Mouse (Mus musculus): ENCODE data around the gene Myh7b. TPM values are rescaled to one million over a fixed set of nuclear protein-coding genes. Genes with fewer than 3 reads are reported as not detected.

Myh7b gene
- total RNA-seq, 2 experiments from 2014 or later: 8.8 to 11.1 TPM

DNA sequence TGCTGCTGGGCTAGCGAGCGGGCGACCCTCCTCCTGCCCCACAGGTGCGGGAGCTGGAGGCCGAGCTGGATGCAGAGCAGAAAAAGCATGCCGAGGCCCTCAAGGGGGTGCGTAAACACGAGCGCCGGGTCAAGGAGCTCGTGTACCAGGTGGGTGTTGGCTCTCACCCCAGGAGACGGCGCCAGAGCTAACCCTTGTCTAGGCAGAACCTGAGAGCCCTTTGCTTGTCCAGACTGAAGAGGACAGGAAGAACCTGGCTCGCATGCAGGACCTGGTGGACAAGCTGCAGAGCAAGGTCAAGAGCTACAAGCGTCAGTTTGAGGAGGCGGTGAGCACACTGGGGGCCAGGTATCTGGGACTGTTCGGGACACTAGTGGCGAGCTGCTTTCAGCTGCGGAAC is 22.1 kb downstream of the Myh7b start:
- DNase-seq (ENCODE audit: low spot score in 2 of 2): no peak

- DNase-seq (ENCODE audit: low spot score in 2 of 2): no peak
These were observed 22.7 kb downstream of the Myh7b start for GRCm38 (mm10) chr2:155633731-155634130.

DNA sequence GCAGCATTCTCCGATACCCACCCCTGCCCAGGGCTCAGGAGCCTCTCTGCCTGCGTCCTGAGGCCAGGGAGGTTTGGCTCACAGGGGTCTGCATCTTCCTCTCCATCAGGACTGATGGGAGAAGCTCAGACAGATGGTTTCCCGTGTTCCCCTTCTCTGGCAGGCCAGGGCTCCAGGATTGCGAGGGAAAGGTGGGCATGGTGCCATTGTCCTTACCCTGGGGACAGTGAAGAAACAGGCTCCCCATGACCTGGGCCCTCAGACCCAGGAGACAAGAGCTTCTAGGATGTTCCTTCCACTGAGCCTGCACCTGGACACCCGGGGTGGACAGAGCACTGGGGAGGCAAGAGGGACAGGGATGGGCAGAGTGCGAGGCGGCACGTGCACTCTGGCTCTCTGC is 23.6 kb downstream of the Myh7b start:
- DNase-seq (ENCODE audit: low spot score in 2 of 2): no peak

DNA sequence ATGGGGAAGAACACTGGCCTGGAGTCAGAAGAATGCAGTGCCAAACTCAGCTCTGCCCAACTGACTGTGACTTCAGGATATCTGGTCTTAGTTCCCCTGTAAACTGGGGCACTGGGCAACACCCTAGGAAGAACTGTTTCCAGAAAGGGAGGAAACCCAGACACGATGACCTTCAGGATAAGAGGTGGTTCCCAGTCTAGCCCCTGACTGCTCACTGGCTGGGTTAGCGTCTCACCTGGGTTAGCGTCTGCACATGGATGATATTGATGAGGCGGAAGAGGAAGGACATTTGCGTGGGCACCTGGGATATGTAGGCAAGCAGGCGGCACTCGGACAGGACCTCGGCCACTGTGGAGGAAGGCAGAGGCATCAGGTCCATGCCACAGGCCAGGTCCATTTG is 24.9 kb downstream of the Myh7b start:
- DNase-seq (ENCODE audit: low spot score in 2 of 2): no peak

DNA sequence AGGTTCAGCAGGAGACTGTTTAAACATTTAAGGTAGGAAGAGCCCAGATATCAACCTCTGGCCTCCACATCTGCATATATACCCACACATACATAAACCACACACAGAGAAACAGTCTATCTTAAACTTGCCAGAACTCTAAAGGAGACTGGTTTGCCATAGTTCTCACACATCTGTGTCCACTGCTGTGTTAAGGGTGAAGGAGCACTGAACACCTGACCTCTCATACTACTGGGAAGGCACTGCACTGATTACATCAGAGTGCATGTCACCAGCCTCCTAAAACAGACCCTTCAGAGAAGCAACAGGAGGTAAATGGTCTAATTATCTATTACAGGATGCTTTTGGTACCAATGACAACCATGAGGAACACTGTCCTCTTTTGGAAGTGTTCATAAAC is 25.9 kb downstream of the Myh7b start:
- no peak for DNase-seq (ENCODE audit: low spot score in 2 of 2)

DNA sequence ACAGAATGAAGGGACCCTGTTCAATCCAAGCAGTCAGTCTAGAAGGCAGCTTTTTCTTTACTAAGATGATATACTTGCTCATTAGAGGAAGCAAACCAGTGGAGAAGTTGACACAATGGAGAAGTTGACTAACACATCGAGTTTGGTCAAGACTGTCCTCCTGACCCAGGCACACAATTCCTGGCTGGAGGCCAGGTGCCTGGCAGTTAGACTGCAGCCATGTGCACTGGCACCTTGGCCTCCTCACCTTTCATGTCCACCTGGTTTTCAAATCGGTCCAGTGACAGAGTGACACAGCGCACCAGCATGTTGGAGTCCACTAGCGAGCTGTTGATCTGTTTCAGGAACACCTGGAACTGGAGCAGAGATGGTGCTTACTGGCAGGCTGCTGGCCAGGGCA is 26.4 kb downstream of the Myh7b start:
- no peak for DNase-seq (ENCODE audit: low spot score in 2 of 2)

DNA sequence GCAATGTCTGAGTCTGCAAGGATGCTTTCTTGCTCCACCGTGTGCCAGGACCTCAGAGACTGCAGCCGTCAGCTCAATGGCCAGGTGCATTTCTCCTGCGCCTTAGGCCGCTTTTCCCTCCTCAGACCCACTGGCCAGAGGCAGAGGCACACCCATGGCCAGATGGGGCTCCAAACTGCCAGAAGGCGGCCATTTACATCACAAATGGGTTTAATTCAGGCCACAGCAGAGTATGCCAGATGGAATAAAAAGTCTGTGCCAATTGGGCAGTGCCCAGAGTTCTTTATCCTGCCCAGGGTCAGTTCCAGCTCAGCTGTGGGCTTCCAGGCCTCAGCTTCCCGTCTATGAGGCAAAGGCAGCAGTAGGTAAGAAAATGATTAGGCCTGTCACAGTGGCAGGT is 29.6 kb downstream of the Myh7b start:
- DNase-seq (ENCODE audit: low spot score in 2 of 2): no peak

GRCm38 (mm10) chr2:155641540-155642472 is 30.8 kb downstream of the Myh7b start:
- no peak for DNase-seq (ENCODE audit: low spot score in 2 of 2)

GRCm38 (mm10) chr2:155645746-155646145 is 34.7 kb downstream of the Myh7b start:
- DNase-seq (ENCODE audit: low spot score in 2 of 2): no peak

GRCm38 (mm10) chr2:155652618-155653017 is 41.6 kb downstream of the Myh7b start:
- no peak for DNase-seq (ENCODE audit: low spot score in 2 of 2)

- no peak for DNase-seq (ENCODE audit: low spot score in 2 of 2)
These were observed 44.9 kb downstream of the Myh7b start for GRCm38 (mm10) chr2:155655759-155656372.

- no peak for DNase-seq (ENCODE audit: low spot score in 2 of 2)
These were observed 51.4 kb downstream of the Myh7b start for GRCm38 (mm10) chr2:155662390-155662789.

GRCm38 (mm10) chr2:155663097-155663496 is 52.1 kb downstream of the Myh7b start:
- DNase-seq (ENCODE audit: low spot score in 2 of 2): peak in 1 of 2 experiments; percentile 37

DNA sequence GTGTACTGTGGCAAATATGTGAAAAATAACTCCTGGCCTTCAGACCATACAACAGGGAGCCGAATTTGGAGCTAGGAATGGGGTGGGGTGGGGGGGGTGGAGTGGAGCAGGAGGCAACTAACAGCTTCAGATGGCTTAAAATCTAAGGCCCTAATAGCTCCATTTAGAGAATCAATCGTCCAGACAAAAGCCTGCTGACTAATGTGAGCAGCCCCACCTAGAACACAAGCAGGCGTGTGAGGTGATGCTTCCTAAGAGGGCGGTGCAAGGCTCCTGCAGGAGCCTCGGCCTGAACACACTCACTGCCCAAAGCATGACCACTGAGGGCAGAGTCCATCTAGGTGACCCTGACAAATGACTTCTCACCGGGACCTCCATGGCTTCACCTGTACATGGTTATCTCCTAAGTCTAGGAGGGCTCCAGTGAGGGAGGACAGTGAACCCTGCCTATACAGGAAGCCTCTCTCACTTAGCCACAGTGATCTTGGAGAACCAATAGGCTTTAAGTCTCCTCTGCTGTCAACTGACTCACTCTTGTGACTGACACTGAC is 53.0 kb downstream of the Myh7b start:
- DNase-seq (ENCODE audit: low spot score in 2 of 2): no peak

GRCm38 (mm10) chr2:155667881-155668280 is 56.9 kb downstream of the Myh7b start:
- DNase-seq (ENCODE audit: low spot score in 2 of 2): no peak

- peak in 1 of 2 experiments; percentile 26 for DNase-seq (ENCODE audit: low spot score in 2 of 2)
These were observed 57.4 kb downstream of the Myh7b start for GRCm38 (mm10) chr2:155668461-155668860.

GRCm38 (mm10) chr2:155671236-155671635 is 60.2 kb downstream of the Myh7b start:
- peak in 1 of 2 experiments; percentile 12 for DNase-seq (ENCODE audit: low spot score in 2 of 2)

- peak; percentile 35 to 68 for DNase-seq (ENCODE audit: low spot score in 2 of 2)
These were observed 62.5 kb downstream of the Myh7b start for GRCm38 (mm10) chr2:155673546-155673945.

GRCm38 (mm10) chr2:155675118-155675517 is 64.1 kb downstream of the Myh7b start:
- no peak for DNase-seq (ENCODE audit: low spot score in 2 of 2)

DNA sequence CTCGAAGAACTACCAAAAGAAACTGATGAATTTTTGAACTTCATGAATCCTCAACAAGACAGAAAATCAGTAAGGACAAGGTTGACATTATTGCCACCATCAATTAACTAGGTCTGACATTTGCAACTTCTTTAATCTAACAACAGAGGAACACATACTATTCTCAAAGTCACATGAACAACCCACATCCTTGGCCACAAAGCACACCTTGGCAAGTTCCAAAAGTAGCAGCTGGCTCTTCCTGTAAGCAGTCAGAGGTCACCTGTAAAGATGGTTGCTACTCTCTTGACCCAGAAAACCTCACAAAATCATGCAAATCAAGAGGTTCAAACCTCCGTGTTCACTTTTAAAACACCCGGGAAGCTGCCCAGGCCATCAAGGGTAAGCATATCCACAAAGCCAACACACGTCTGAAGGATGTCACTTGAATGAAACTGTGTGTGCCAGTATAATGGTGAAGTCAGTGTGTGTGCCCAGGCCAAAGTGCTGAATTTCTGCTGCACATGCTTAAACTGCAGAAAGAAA is 68.6 kb downstream of the Myh7b start:
- DNase-seq (ENCODE audit: low spot score in 2 of 2): no peak

DNA sequence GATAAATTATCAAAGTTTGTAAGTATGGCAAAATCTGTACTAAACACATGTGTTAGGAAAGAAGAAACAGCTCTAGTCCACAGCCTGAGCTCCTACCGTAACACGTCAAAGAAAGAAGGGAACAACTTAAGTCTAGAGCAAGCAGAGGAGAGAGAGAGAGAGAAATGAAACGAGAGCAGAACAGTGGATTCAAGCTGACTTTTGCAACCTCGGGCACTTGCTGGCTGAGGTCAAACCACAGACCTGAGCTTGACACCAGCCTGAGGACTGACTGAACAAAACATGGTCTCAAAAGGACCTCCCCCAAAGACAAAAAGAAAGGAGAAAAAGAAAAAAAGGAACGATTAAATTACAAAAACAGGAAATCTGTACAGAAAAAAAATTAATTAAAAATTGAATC is 69.6 kb downstream of the Myh7b start:
- no peak for DNase-seq (ENCODE audit: low spot score in 2 of 2)

GRCm38 (mm10) chr2:155681194-155681593 is 70.2 kb downstream of the Myh7b start:
- no peak for DNase-seq (ENCODE audit: low spot score in 2 of 2)

All from gastrocnemius, postnatal 4 days (tissue).